Mouse (Mus musculus): ENCODE results near the gene Zfp536.
"Not testable (repeated sequence)": the region's sequence is repeated elsewhere in the genome, so short reads cannot be mapped to it uniquely, and the experiment has no call there.

The Zfp536 gene

DNA sequence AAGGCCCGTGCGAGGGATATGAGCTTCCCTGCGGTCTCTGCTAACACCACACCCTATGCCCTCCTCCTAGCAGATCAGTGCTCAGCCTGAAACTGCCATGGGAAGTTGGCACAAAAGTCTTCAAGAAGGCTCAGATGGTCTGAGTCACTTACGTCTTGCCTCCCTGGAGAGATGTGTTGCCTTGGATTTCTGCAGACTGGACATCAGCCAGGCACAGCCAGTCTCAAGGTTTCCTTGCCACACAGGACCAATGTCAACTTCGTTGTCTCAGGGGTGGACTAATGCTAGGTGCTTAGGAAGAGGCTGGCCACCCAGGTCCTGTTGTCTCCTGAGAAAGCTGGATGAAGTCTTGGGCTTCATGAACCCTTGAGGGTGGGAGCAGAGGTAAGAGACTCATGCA, 14.6 kb downstream of the Zfp536 start:
- no peak for DNase-seq (ENCODE audit: low spot score in 2 of 2)

DNA sequence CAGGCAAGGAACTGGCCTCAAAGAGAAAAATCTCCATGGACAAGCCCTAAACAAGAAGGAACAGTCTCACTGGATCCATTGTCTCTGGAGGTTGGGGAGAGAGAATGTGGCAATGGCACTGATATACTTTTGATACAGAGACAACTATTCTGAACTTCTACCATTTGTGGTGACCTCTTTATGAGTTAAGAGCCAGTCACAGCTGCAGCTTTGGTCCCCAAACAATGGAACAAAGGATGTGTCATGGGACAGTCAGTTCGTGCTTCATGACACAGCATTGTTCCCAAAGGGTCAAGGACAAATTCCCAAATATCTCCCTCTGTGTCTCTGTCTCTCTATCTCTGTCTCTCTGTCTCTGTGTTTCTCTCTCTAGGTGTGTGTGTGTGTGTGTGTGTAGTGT, 20.4 kb downstream of the Zfp536 start:
- DNase-seq (ENCODE audit: low spot score in 2 of 2): no peak

DNA sequence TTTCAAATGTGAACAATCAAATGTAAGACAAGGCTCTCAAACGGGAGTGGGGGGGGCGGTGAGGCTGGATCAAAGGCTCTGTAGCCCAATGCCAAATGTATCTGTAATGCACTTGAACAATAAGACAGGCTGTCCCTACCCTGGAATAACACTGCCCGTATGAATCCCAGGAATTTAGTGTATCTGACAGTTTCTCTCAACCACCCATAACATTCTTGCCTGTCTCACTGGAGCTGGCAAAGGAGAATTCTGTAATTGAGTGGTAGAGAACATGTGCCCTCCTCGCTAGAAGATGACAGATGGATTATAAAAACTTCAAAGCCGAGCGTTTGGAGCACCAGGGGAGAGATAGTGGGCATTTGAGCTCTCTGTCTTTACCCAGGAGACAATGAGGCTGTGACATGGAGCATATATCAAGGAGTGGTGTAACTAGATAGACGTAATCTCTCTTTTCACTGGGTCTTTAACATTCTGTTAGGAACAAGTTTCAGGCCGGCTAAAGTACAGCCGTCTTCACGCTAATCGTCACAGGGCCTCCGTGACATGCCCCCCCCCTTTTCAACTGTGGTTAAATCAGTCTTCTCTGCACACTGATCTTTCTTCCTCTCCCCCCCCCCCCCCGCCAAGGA, 27.2 kb downstream of the Zfp536 start:
- DNase-seq (ENCODE audit: low spot score in 2 of 2): no peak

DNA sequence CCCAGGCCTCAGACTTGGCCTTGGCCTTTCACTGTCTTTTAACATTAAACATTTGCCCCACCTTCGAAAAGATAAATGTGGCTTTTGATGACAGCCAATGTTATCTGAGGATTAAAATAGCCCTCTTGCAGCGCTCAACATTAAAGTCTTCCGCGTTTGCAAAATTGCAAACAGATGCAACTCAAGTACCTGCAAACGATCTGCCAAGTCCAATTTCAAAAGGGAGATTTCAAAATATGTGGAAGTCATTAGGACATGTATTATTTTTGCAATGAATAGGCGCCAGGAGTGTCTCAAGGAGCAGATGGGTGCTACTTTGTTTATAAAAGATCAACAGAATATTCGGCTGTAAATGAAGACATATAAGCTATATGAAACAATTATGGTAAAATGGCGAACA, 30.1 kb downstream of the Zfp536 start:
- DNase-seq (ENCODE audit: low spot score in 2 of 2): no peak

DNA sequence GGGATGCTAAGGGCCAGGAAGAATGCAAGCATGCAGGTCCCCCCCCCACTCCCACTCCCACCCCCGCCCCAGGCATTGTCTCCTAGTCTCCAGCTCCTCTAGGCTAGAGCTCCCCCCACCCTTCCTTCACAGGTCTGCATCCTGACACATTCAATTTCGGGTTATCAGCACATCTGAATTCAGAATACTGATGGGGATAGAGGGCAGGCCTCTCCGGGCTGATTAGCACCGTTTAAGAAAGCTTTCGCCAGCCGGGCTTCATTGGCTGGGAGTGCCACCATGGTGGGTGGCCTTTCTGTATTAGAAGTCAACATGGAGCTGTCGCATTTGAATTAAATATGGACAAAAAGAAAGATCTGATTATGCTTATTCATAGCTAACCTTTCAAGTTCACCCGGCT, 36.2 kb downstream of the Zfp536 start:
- DNase-seq (ENCODE audit: low spot score in 2 of 2): no peak

DNA sequence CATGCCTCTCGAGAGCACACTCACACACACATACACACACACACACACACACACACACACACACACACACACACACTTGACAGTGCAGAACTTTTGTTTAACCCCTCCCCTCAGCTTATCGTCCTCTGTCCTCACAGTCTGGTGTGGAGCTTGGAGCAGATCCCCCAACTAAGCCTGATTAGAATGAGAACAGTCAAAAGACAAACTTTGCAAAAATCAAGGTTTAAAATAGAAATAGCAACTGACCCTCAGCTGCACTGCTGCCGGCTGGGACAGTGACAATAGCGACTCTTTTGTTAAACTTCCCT, 37.1 kb downstream of the Zfp536 start:
- no peak for DNase-seq (ENCODE audit: low spot score in 2 of 2)

DNA sequence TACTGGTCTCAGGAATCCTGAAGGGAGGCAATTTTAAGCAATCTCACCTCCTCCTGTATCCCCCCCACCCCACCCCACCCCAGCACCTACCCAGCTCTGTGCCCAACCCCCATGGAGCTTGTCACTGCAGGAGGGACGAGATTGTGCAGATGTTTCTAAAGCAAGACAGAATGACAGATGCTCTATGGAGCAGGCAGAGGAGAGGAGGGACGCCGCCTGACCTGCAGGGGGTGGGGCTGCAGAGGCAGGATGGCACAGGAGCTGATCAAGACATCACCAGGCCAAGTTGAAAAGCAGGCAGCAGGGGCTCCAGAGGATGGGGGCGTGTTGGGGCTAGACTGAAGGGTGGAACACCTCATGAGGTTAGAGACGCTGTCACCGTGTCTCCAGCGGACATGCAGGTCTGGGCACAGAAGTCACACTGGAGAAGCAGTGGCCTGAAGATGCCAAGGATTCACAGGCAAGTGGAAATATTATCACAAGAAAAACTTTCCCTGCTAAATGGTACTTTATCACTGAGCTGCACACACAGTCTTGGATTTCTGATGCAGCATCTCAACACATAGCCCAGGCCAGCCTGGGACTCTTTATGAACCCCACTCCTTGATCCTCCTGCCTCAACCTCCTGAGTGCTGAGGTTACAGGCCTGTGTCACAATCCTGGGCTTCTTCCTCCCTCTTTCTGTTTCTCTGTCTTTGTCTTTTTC, 37.6 kb downstream of the Zfp536 start:
- DNase-seq (ENCODE audit: low spot score in 2 of 2): no peak

DNA sequence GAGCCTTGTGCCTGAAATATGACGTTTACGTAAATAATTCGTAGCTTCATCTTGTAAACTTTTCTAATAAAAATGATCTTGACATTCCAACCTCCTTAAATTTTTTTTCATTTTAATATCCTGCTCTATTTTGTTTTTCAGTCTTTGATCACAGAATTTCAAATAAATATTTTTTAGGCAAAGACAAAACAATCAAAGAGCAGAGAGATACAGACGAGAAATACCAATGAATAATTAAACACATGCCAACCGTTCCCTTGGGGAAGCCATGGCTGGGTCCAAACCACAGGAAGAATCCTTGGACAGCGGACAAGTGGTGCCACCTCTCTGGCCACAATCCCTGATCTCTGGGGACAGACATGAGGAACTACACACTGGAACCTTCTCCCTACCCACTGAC, 38.3 kb downstream of the Zfp536 start:
- DNase-seq (ENCODE audit: low spot score in 2 of 2): no peak

DNA sequence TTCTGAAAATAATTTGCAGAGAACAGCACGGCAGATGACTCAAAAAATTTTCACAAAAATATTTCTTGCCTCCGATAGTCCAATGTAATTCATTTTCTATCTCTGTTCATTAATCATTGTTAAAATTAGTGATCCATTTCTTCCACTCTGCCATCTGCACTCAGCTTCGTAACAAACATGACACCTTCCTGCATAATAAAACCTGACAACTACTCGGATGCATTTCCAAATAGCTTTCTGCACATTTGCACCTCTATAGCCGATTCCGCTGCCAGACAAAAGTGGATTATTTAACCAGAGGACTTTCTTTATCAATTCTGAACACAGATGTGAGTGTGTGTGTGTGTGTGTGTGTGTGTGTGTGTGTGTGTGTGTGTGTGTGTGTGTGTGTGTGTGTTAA, 38.9 kb downstream of the Zfp536 start:
- DNase-seq (ENCODE audit: low spot score in 2 of 2): no peak

DNA sequence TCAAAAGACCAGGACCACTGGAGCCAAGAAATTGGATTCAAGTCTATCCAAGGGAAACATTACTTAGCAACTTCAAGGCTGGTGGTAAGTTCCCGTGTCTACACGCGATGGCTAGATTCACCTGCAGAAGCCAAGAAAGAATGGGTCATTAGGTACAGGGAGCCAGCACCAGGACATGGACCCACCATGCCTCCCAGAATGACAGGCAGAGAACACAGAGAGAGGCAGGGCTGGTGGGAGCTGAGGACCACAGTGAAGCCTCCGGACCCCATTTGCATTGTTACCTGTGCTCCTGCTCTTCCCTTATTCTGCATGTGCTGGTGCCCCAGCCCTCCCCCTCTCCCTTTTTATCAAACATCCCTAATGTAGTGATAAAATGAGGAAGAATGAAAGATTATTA, 39.4 kb downstream of the Zfp536 start:
- no peak for DNase-seq (ENCODE audit: low spot score in 2 of 2)

DNA sequence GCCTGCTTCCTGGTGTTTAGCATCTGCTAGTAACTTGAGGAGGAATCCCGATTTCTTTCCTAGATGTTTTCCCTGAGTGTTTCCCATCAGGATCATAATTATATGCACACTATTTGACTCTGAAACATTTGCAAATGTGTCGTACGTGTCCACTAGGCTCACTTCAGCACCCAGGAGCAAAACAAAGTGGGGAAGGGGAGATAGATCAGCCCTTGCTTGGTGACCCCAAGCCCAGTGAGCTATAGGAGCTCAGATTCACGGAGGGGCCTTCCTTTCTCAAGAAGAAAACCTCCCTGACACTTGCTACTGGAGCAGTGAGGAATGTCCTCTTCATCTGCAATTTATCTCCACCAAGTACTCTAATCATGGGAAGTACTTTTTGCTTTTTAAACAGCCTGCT, 40.7 kb downstream of the Zfp536 start:
- DNase-seq (ENCODE audit: low spot score in 2 of 2): no peak

DNA sequence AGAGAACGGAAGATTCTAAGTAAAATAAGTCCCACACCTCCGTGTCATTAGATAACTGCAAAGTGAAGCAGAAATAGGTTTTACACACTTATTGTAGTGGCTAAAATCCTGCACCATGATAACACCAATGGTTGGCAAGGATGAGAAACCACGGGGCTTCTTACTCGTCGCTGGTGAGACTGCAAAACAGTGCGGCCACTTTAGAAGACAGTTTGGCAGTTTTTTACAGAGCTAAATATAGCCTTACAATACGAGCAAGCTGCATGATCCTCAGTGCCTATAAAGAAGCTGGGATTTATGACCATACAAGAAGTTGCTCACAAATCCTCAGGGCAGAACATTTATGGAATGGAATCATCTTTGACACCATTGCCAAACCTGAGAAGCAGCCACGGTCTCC, 45.7 kb downstream of the Zfp536 start:
- no peak for DNase-seq (ENCODE audit: low spot score in 2 of 2)

DNA sequence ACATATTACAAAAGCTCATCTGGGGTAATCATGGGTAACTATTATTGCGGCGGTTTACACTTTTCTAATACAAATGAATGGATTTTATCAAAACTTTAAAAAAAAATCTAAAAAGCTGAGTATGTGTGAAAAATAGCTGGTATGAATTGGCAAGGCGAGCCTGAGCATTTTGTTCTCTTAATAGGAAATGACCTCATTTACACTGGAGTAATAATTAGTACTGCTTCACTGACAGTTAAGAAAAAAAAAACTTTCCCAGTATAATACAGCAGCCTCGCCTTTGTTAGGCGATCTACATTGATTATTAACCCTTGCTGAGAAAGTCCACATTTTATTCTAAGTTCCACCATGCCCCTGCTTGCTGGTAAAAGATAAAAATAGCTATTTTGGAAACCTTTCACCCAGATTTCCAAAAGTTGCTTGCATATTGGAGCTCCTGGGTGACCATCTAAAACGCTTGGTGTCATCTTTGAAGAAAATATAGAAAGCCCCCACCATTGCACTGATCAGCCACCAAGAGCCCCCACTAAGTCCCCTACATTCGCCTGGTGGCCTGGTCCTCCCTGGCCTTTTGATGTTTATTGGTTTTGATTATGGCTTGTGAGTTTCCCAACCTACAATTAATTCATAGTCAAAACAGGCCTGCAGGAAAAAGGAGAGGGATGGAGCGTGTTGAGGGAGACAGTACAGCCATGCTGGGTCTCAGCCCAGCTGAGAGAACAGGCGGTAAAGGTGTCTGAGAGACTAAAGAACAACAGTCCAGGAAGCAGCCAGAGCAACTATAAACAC, 49.2 kb downstream of the Zfp536 start:
- no peak for DNase-seq (ENCODE audit: low spot score in 2 of 2)

DNA sequence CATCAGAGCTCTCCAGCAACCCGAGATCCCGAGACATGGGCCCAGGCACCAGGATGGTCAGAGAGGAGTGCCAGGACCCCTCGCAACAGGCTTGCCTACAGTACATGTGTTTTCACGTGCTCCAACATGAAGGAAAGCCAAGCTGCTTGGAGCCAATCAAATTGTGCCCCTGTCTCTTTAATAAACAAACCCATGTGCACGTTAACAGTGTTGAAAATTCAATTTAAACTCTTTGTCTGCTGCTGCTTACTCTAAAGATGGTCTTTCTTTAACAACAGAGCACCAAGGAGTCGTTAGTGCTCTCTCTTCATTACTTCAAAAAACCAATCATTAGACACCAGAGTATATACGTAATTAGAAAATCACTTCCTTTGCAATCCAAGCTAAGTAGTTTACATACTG, 50.2 kb downstream of the Zfp536 start:
- no peak for DNase-seq (ENCODE audit: low spot score in 2 of 2)

DNA sequence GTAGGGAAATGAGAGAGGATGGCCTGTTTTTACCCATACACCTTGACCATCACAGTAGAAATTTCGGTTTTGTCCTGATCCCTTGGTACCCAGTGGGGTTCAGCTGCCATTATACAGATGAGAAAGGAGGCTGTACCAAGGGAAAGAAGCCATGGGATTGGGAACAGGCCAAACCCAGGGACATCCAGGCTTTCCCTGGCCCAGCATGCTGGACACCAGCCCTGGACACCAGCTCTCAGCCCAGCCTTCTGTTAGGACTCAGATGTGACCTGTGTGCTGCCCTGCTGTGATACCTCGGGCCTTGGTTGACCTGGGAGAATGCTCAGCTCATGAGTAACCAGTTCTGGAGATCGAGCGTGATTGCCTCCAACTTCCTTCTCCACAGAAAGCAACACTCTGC, 51.8 kb downstream of the Zfp536 start:
- DNase-seq (ENCODE audit: low spot score in 2 of 2): no peak

DNA sequence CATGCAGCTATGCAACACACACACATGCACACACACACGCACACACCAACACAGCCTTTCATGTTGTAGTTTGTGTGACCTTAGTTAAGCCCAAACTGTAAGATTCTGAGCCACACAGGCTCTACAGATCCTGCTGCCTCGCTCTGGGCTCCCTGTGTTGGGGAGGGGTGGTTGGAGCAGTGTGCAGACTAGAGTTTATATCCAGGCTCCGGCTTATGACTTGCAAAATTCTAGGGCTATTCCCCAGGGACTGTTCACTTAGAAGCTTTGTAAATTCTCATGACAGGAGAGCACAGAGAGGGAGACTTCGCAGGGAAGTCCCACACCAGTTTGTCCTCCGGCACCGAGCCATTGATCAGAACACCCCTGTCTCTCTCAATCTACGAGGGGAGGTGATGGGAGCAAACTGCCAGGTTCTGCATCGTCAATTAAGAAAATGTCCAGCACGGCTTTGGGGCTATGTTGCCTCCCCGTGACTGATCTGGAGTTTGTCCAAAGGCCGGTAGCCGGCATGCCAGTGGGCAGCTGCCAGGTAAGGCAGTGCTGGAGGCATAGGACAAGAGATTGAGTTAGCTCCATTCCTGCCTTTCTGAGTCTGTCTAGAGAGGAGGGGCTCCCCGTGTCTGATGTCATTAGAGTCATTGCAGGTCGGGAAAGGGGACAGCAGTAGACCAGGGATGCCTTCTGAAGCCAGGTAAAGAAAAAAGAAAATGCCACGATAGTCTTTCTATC, 54.6 kb downstream of the Zfp536 start:
- no peak for DNase-seq (ENCODE audit: low spot score in 2 of 2)

DNA sequence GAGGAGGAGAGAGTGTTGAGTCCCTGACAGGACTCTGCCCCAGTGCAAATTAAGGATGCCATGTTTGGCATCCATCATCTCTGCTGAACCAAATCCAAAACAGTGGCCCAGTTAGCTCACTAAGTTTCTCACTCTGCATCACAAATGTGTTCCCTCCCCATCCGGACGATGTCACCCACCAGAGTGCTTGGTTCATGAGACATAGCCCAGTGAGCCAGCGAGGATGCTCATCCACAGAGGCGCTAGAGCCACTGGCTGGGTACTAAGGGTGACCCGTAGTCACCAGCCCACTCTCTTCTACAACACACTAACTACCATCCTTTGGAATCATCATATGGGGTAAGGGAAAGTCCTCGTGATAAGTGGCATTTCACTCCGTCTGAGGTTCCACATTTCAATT, 56.4 kb downstream of the Zfp536 start:
- DNase-seq (ENCODE audit: low spot score in 2 of 2): no peak

DNA sequence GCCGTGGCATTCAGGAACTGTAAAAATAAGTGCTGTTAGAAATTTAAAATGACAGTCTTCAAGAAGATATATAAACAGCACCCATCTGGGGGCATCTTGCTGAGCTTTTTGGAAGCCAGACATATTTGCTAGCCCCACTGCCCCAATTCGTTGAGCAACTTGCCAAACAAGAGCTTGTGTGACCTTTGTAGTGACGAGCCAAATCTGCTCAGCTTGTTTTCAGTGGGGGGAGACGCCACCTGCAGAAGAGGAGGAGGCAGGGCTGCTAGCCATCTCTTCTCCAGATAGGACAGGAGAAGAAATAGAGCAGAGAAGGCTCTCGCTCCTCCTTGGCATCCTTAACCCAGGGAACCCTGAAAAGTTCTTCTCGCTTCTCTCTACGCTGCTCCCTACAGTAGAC, 56.8 kb downstream of the Zfp536 start:
- no peak for DNase-seq (ENCODE audit: low spot score in 2 of 2)

DNA sequence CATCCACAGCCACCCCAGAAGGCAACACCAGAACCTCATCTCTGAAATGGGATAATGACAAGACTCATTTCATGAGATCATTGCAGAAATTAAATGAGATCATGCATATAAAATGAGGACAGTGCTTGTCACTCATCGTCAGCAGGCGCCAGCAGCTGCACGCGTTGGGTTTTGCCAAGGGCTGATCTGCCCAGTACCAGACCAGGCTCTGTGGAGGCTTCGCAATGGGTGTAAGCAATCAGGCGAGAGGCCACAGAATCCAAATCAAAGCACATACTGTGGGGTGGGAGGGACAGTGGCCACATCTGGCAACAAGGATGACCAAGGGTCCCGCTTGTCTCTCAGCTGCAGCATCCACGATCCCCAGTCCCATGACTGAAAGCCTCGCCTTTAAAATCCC, 69.0 kb downstream of the Zfp536 start:
- DNase-seq (ENCODE audit: low spot score in 2 of 2): no peak

DNA sequence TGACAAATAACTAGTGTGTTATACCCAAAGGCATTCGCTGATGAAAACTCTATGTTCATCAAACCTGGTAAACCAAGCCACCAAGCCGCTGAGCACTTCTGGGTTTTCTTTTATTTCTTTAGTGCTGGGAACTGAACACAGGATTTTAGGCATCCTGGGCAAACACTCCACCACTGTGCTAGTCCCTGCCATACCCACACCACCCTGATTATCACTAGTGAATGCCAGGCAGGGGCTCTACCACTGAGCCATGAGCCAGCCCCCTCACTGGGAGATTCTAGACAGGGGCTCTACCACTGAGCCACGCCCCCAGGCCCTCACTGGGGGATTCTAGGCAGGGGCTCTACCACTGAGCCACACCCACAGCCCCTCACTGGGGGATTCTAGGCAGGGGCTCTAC, 76.1 kb downstream of the Zfp536 start:
- DNase-seq (ENCODE audit: low spot score in 2 of 2): not testable (repeated sequence)

DNA sequence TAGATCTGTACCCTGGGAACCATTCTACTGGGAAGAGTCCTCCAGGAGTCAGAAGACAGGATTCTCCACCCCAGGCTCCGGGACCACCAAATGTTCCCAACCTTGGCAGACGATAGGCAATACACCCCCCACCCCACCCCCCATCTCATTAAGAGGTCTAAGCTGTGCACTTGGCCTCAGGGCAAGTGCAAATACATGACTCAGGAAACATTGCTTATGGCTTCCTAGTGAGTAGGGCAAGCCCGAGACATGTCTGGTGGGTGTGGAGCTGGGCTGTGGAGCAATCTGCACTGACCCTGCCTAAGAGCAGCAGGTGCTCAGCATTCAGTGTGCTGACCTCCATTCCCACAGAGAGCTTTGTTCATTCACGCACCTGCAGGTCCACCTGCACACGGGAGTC, 78.4 kb downstream of the Zfp536 start:
- no peak for DNase-seq (ENCODE audit: low spot score in 2 of 2)

DNA sequence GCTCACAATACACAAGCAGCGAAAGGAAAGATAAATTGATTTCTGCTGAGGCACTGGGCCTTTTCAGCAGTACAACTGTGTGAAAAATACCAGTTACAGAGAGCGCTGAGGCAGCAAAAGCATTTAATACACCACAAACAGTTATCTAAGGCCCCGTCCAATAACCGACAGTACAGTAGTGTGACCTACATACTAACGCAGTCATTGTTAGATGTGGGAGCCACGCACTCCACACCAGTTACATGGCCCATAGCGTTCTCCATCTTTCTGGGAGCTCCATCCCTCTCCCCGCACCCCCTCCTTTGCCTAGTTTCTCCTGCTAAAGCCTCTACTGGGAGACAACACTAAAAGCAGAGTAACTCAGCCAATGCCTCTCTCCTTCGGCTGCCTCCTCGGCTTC, 82.8 kb downstream of the Zfp536 start:
- no peak for DNase-seq (ENCODE audit: low spot score in 2 of 2)
